Mouse (Mus musculus): ENCODE measurements around the gene Usp3. TPM values are rescaled to one million over a fixed set of nuclear protein-coding genes. Genes with fewer than 3 reads are reported as not detected.

Gene Usp3
- 66.1 and 70.5 TPM in 2 replicates for polyA plus RNA-seq (2012; rRNA removed)

DNA sequence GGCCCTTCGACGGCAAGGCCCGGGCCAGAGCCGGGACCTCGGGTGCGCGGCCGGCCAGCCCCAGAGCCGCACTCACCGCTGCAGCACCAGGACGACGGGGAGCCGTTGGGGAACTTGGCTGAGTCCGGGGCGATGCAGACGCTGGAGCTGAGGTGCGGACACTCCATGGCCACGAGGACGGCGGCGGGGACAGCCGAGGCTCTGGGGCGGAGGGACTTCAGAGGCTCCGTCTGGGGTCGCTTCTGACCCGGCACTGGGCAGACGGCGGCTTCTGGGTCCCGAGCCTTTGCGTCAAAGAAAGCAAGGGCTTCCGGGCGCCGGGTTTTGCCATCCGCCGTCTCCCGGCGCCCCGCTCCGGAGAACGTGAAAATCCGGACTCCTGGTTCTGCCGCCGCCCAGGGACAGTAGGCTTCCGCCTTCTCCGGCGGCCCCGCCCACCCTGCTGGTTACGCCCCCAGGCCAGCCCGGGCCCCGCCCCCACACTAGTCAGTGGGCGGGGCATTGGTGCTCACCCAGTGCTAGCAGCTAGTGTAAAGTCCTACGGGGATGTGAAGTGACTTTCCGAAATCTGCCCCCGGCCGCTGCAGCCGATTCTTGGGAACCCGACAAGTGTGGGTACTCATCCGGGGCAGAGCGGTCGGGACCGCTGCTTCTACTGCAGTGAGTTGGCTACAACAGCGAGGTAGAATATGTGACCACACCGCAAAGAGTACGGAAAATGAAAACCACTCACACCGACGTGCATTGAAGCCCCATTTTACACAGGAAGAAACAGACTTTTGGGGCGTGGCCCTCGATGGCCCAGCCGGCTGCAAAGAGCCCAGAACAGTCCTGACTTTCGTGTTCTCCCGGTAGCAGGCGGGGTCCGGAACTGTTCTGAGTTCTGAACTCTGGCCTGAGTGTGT is at the start of gene Usp3:
Gene Usp3, minus strand, starts transcription at position 435 of the 905 bp plus-strand sequence.
- H3K36me3 ChIP-seq (ENCODE audit: control insufficient read depth, insufficient read depth, low read length) = no peaks in the 10 kb centered on the region
- peak within 1 kb of the TSS; percentile 96 for H3K4me3 ChIP-seq (ENCODE audit: control insufficient read depth, insufficient read depth, low read length)
- under 1% methylated on average over 73 of the region's 73 CpGs for WGBS
- peak within 1 kb of the TSS; percentile 97 for H3K27ac ChIP-seq (ENCODE audit: control insufficient read depth, insufficient read depth, low read length)
- H3K4me1 ChIP-seq (replicated peaks; ENCODE audit: control insufficient read depth, insufficient read depth, low read length) = peaks cover 30% of the 10 kb centered on the region
- no peaks in the 10 kb centered on the region for H3K27me3 ChIP-seq (ENCODE audit: control insufficient read depth, insufficient read depth, low read length)
- DNase-seq = peak; percentile 95
- TF ChIP-seq CTCF (IDR thresholded peaks at IDR 0.05; ENCODE audit: borderline replicate concordance, control insufficient read depth, extremely low read depth, insufficient read depth, low read length, poor library complexity) = no peak
- TF ChIP-seq POLR2A (IDR thresholded peaks at IDR 0.05; ENCODE audit: control insufficient read depth, extremely low read depth, insufficient read depth, low read length, poor library complexity) = peak; percentile 81

DNA sequence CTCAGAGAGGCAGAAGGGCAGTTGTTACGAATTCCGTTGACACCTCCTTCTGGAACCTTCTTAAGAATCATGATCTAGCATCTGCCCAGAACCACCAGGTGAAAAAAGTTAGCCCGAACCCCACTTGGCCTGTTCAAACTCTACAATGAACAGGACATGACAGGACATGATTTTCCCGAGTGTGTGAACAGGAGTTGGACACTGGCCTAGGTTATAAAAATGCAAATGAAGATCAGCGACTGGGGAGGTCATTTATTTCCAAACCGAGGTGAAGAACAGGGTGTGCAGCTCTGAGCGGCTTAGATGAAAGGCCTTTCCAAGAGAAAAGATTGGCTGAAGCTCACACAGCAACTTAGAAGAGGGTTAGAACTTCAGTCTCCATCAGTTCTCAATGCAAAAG is 47.5 kb upstream of the Usp3 start:
- Histone ChIP-seq H3K4me1 (replicated peaks; ENCODE audit: control insufficient read depth, insufficient read depth, low read length) (peaks cover 4% of the 10 kb centered on the region), H3K27ac (ENCODE audit: control insufficient read depth, insufficient read depth, low read length) (no peak overlapping the region), H3K4me3 (ENCODE audit: control insufficient read depth, insufficient read depth, low read length) (no peak overlapping the region), H3K27me3 (ENCODE audit: control insufficient read depth, insufficient read depth, low read length) (no peaks in the 10 kb centered on the region), H3K36me3 (ENCODE audit: control insufficient read depth, insufficient read depth, low read length) (no peaks in the 10 kb centered on the region)
- 82% methylated on average over 7 of the region's 7 CpGs for WGBS
- DNase-seq = no peak
- no peak for TF ChIP-seq CTCF (IDR thresholded peaks at IDR 0.05; ENCODE audit: borderline replicate concordance, control insufficient read depth, extremely low read depth, insufficient read depth, low read length, poor library complexity)
- TF ChIP-seq POLR2A (IDR thresholded peaks at IDR 0.05; ENCODE audit: control insufficient read depth, extremely low read depth, insufficient read depth, low read length, poor library complexity) = no peak

DNA sequence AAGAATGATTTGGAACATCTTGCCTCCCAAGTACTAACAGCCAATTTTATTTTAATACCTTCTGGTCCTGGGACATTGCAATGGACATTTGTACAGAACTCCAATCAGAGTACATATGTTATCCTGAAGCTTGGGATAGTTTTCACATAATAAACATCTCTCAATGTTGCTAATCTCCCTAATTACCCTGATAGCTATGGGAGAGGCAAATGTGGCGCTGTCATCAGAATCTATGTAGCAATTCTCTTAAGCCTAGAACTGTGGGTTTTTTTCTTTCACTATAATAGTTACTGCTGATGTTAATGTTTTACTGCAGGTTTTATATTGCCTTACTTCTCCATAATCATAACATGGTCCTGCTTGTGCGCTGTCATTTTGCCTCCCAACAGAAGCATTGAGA is 46.7 kb upstream of the Usp3 start:
- Histone ChIP-seq H3K4me1 (replicated peaks; ENCODE audit: control insufficient read depth, insufficient read depth, low read length) (no peaks in the 10 kb centered on the region; the same call in none of the 2 replicates), H3K27ac (ENCODE audit: control insufficient read depth, insufficient read depth, low read length) (no peak overlapping the region), H3K4me3 (ENCODE audit: control insufficient read depth, insufficient read depth, low read length) (no peak overlapping the region), H3K36me3 (ENCODE audit: control insufficient read depth, insufficient read depth, low read length) (no peaks in the 10 kb centered on the region), H3K27me3 (ENCODE audit: control insufficient read depth, insufficient read depth, low read length) (no peaks in the 10 kb centered on the region)
- TF ChIP-seq POLR2A (IDR thresholded peaks at IDR 0.05; ENCODE audit: control insufficient read depth, extremely low read depth, insufficient read depth, low read length, poor library complexity) (no peak), CTCF (IDR thresholded peaks at IDR 0.05; ENCODE audit: borderline replicate concordance, control insufficient read depth, extremely low read depth, insufficient read depth, low read length, poor library complexity) (no peak)
- WGBS = over 99% methylated on average over 2 of the region's 2 CpGs
- DNase-seq = no peak

DNA sequence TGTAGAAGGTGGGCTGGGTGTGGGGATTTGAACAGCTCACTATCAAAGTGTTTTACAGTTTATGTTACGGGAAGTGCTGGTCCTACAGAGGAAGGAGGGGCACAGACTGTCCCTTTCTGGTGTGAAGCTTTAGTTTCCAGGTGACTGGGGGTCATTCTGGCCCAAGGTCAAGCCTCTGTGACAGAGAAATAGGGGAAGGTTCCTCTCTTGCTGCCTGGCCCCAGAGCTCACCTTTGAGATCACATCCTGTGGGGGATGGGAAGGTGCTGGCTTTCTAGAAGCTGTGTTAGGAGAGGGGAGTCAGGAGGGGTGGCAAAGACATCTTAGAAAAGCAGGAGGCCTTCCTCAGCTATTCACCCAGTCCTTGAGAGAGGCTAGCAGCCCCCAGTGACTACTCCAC is 39.5 kb upstream of the Usp3 start:
- TF ChIP-seq POLR2A (IDR thresholded peaks at IDR 0.05; ENCODE audit: control insufficient read depth, extremely low read depth, insufficient read depth, low read length, poor library complexity) (no peak), CTCF (IDR thresholded peaks at IDR 0.05; ENCODE audit: borderline replicate concordance, control insufficient read depth, extremely low read depth, insufficient read depth, low read length, poor library complexity) (no peak)
- H3K27me3 ChIP-seq (ENCODE audit: control insufficient read depth, insufficient read depth, low read length) = no peaks in the 10 kb centered on the region
- WGBS = 90% methylated on average over 1 of the region's 1 CpGs
- no peak overlapping the region for H3K27ac ChIP-seq (ENCODE audit: control insufficient read depth, insufficient read depth, low read length)
- no peak overlapping the region for H3K4me3 ChIP-seq (ENCODE audit: control insufficient read depth, insufficient read depth, low read length)
- H3K4me1 ChIP-seq (replicated peaks; ENCODE audit: control insufficient read depth, insufficient read depth, low read length) = peaks cover 8% of the 10 kb centered on the region
- H3K36me3 ChIP-seq (ENCODE audit: control insufficient read depth, insufficient read depth, low read length) = no peaks in the 10 kb centered on the region
- DNase-seq = peak; percentile 55

DNA sequence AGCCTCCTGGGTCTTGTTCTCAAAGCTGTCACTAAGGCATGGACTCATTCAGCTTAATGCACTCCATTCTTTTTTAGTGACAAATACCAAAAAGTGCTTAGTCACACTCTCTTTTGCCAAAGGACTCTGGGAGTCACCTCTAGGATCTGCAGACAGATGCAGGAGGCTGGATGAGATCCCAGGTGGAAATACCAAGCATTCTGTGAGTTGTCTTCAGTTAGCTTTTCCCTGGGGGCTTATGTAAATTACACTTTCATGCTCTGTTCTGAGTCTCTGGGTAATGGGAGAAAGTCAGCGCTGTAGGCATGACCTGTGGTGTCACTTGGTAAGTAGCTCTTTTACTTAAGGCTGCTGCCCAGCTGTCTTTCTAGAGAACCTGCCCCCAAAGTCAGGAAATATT is 38.0 kb upstream of the Usp3 start:
- Histone ChIP-seq H3K27ac (ENCODE audit: control insufficient read depth, insufficient read depth, low read length) (no peak overlapping the region), H3K4me3 (ENCODE audit: control insufficient read depth, insufficient read depth, low read length) (no peak overlapping the region), H3K27me3 (ENCODE audit: control insufficient read depth, insufficient read depth, low read length) (no peaks in the 10 kb centered on the region), H3K4me1 (replicated peaks; ENCODE audit: control insufficient read depth, insufficient read depth, low read length) (peaks cover 8% of the 10 kb centered on the region), H3K36me3 (ENCODE audit: control insufficient read depth, insufficient read depth, low read length) (no peaks in the 10 kb centered on the region)
- 90% methylated on average over 1 of the region's 1 CpGs for WGBS
- TF ChIP-seq POLR2A (IDR thresholded peaks at IDR 0.05; ENCODE audit: control insufficient read depth, extremely low read depth, insufficient read depth, low read length, poor library complexity) (no peak), CTCF (IDR thresholded peaks at IDR 0.05; ENCODE audit: borderline replicate concordance, control insufficient read depth, extremely low read depth, insufficient read depth, low read length, poor library complexity) (no peak)
- DNase-seq = no peak

DNA sequence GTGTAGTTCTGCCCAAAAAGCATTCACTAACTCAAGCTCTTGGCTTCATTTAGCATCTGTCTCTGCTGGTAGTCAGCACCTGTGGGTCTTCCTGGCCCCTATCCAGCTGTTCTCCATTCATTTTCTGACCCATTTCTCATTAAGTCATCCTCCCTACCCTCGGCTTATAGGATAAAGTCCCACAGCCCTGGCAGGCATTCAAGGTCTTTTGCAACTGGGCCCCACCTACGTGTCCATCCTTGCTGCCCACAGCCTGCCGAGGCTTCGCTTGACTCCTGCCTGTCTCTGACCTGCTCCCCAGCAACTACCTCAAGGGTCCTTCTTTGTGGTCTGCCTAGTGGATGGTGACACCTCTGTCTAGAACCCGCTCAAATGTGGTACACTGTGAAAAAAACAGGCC is 33.7 kb upstream of the Usp3 start:
- Histone ChIP-seq H3K36me3 (ENCODE audit: control insufficient read depth, insufficient read depth, low read length) (no peaks in the 10 kb centered on the region), H3K4me3 (ENCODE audit: control insufficient read depth, insufficient read depth, low read length) (no peak overlapping the region), H3K27me3 (ENCODE audit: control insufficient read depth, insufficient read depth, low read length) (no peaks in the 10 kb centered on the region), H3K27ac (ENCODE audit: control insufficient read depth, insufficient read depth, low read length) (no peak overlapping the region), H3K4me1 (replicated peaks; ENCODE audit: control insufficient read depth, insufficient read depth, low read length) (no peaks in the 10 kb centered on the region; the same call in 1 of the 2 replicates)
- no peak for TF ChIP-seq POLR2A (IDR thresholded peaks at IDR 0.05; ENCODE audit: control insufficient read depth, extremely low read depth, insufficient read depth, low read length, poor library complexity)
- TF ChIP-seq CTCF (IDR thresholded peaks at IDR 0.05; ENCODE audit: borderline replicate concordance, control insufficient read depth, extremely low read depth, insufficient read depth, low read length, poor library complexity) = no peak
- WGBS = 88% methylated on average over 5 of the region's 5 CpGs
- no peak for DNase-seq
